Mouse (Mus musculus) gastrocnemius, adult 8-10 months (tissue): ENCODE results near the gene Lce3f. TPM values are rescaled to one million over a fixed set of nuclear protein-coding genes. Genes with fewer than 3 reads are reported as not detected.

ENCODE experiments used
- DNase-seq, 2 experiments: peaks; one replicate each; pipeline ENCODE4 v3.0.0; 2022; ENCODE audit warnings: low spot score in 2 of 2
- total RNA-seq, 4 experiments: library from RNA; stranded (reverse); gene quantifications; 2 replicates each; pipeline ENCODE4 v1.2.4; 2022

Lce3f gene
- not detected for total RNA-seq

DNA sequence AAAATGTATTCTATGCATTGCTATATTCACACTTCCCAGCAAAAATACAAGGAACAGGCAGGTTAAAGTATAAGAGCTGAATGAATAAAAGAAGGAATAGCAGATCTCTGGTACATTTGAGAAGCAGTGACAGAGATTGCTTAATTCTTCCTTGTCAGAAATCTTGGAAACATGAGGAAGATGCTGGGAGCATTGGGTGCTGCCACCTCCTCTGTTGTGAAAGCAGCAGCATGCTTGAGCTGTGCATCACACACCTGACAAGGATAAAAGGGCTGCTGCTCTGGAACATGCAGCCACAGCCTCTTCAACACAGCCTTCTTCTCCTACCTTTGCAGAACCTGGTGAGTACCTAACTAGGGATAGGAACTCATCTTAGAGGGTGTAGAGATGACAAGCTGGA, at the start of gene Lce3f:
TSS of gene Lce3f (plus strand) at position 301 of the 400 bp plus-strand sequence.
- DNase-seq: no peak

DNA sequence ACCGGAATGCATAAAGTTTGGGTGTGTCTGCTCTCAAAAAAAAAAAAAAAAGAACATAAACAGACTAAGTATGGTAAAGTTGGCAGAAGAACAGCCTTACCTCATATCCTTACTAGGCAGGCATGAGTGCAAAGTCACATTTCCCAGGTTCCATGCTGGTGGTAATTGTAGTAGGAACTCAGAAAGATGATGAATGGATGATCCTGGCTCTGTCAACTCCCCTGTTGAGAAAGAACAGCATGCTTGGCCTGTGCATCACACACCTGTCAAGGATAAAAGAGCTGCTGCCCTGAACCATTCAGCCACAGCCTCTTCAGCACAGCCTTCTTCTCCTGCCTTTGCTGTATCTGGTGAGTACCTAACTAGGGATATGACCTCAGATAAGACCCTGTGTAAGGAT, 47.8 kb upstream of the Lce3f start, which contains the start of gene Lce3c:
TSS of gene Lce3c (plus strand) at position 301 of the 400 bp plus-strand sequence.
- no peak for DNase-seq

DNA sequence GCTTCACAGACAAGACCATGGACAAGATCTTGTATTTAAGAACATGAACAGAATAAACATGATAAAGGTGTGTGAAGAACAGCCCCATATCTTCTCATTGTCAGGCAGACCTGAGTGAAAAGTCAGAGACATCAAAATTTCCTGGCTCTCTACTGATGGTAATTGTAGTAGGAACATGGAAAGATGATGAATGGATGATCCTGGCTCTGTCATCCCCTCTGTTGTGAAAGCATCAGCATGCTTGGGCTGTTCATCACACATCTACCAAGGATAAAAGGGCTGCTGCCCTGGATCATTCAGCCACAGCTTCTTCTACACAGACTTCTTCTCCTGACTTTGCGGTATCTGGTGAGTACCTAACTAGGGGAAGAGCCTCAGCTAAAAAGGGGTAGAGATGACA, 34.9 kb upstream of the Lce3f start, which contains the start of gene Lce3d:
TSS of gene Lce3d (plus strand) at position 301 of the 400 bp plus-strand sequence.
- no peak for DNase-seq

DNA sequence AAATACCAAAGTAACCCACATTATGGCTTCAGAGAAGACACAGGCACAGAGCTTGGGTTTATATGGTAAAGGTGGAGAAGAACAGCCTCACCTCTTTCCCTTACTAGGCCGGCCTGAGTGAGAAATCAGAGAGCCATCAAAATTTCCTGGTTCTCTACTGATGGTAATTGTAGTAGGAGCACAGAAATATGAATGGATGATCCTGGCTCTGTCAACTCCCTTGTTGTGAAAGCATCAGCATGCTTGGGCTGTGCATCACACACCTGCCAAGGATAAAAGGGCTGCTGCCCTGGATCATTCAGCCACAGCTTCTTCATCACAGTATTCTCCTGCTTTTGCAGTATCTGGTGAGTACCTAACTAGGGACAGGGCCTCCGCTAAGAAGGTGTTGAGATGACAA, 25.3 kb upstream of the Lce3f start, which contains the start of gene Lce3e:
TSS of gene Lce3e (plus strand) at position 301 of the 400 bp plus-strand sequence.
- no peak for DNase-seq

DNA sequence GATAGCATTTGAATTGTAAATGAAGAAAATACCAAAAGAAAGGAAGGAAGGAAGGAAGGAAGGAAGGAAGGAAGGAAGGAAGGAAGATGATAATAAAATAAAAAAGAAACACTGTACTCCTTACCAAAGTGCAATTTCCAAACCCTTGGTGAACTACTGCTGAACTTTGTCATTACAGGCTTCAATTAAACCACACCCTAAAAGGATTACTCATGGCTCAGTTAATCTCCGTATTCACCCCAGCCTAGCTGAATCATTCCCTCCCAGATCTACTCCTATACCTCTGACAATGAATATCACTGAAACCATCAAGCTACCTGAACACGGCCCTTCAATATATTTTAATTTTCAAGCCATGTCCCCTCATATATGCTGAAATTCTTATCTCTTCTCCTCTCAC, 13.5 kb upstream of the Lce3f start:
- DNase-seq: no peak

DNA sequence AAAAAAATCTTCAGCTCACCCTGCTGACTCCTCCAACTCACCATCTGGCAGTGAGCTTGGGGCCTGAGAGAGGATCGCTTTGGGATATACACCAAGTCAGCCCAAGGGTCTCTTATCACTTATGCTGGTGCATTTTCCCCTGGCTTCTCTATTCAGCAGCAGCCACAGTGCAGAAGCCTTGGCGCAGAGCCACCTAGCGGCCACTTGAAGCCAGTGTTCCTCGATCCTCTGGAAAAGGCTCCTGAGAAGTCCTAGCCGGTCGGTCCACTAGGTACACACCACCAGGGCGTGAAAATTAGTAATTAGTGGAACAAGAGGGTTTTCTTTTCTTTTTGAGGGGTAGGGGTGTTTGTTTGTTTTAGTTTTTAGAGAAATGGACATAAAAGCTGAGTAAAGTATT, 6.7 kb downstream of the Lce3f start:
- peak in 1 of 2 experiments; percentile 4 for DNase-seq

DNA sequence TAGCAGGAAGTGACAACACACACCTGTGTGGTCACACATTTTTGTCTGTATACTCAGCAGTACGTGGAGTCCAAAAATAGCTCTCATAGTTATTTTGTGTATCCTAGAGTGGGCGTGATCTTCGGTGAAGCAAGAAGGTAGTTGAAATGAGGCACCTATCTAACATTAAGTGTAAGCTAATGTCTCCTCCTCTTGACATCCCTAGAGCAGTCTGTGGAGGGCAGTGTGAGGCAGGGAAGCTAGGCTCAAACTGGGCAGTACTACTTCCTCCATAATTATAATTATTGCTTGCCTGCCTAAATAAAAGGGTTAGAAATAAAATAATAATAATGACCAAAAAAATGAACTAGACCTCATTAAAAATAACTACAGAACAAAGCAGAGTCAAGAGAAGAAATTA, 8.6 kb downstream of the Lce3f start:
- DNase-seq: no peak

DNA sequence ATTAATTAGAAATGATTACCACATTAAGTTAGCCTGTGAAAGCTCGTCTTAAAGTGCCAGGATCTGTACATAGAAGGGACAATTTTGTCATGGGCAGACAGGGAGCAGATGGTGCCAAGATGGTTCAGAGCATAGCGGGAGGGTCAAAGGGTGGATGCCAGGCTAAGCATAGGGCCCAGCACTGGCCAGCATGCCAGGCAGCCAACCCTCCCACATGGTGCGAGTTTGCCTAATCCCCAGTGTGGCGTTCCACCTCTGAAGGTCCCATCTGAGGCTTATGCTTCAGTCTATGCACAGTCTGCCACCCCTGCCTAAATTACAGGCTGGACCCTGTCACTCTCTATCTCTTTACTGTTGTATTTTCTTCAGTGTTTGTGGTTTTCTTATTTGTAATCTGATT, 10.8 kb downstream of the Lce3f start:
- DNase-seq: no peak

DNA sequence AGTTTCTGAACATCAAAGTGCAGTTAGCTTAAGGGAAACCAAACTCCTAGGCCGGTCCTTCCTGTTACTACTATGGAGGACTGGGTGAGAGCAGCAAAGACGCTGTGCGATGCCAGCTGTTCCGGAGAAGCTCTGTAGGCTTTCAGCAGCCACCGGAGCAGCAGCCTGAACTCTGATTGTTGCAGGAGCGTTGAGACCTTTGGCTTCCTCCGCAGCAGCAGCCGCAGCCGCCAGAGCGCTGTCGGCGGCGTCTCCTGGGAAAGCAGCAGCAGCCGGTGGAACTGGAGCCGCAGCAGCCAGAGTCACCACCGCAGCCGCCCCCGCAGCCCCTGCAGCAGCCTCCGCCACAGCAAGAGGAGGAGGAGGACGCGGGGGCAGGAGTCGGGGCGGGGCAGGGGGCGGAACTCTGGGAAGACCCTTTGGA, 22.4 kb downstream of the Lce3f start:
- DNase-seq: no peak

DNA sequence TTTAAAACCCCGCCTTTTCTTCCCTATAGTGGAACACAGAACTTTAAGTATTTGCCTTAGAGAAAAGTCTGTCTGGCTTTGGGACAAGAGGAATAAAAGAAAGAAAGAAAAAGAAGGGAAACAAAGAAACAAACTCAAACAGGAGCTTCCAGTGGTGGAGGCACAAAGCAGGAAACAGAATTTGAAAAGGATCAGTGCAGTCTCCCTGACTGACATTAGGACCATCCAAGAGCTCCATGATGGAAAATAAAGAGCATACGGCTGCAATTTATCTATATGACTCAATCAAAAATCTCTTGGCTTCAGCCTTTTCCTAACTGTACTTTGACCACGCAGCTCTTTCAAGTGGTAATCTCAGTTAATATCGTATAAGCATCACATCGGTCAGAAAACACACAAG, 22.8 kb downstream of the Lce3f start:
- DNase-seq: no peak

DNA sequence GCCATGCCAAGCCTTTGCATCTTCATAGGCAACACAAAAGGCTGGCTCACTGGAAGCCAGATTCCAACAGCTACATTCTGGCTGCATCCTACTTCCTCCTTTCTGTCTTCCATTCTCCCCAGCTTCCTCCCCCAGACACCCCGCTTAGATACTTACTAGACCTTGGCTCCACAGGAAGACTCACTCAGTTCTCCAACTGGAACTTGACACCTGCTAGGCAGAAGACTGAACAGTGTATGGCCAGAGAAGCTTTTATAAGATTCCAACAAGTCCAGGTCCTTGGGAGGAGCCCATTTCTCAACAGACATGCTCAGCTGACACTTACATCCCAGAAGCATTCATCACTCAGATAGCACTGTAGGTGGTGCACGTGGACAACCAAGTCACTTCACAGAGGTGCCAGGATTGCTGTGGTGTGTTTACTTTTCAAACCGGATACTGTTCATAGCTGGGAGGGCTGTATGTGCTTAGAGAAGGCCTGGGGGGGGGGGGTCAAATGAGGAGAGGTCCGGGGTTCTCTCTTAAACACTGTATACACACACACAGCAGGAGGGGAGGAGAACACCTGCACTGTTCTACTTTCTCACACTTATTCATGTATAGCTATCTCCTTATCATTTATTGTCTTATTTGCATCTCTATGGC, 23.6 kb downstream of the Lce3f start, which contains the start of gene Crct1:
TSS of gene Crct1 (minus strand) at position 228 of the 645 bp plus-strand sequence.
- no peak for DNase-seq

DNA sequence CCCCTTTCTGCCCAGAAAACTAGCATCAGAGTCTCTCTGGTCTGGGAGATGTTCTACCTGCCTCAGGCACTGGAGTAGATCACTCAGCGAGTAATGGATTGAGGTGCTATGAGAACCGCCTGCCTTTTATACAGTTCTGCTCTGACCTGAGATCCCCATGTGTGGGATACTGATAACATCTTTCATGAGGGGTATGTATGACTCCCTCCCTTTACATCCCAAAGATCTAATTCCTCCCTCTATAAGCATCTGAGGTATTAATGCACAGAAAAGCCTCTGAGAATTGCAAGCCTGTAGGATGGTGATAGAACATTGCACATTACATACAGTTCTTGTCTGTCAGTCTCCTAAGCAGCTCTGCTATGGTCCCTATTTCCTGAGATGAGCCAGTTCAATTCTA, 26.9 kb downstream of the Lce3f start, which contains the start of gene Lce1m:
TSS of gene Lce1m (minus strand) at position 101 of the 400 bp plus-strand sequence.
- no peak for DNase-seq

DNA sequence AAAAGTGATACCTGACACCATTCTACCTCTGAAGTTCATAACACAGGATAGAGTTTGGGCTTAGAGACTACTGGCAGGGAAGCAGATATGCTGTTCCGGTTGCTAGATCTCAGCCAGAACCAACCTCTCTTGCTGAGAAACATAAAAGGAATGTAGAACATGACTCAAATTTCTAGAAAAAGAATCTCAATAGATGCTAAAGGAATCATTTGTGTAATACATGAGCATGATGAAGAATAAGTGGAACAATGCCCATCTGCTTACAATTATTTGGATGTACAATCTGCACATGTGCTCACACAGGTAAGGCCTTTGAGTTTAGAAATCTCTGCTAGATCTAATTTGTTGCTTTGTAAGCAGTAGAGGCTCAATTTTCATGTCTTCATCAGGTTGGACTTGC, 29.1 kb downstream of the Lce3f start:
- no peak for DNase-seq

DNA sequence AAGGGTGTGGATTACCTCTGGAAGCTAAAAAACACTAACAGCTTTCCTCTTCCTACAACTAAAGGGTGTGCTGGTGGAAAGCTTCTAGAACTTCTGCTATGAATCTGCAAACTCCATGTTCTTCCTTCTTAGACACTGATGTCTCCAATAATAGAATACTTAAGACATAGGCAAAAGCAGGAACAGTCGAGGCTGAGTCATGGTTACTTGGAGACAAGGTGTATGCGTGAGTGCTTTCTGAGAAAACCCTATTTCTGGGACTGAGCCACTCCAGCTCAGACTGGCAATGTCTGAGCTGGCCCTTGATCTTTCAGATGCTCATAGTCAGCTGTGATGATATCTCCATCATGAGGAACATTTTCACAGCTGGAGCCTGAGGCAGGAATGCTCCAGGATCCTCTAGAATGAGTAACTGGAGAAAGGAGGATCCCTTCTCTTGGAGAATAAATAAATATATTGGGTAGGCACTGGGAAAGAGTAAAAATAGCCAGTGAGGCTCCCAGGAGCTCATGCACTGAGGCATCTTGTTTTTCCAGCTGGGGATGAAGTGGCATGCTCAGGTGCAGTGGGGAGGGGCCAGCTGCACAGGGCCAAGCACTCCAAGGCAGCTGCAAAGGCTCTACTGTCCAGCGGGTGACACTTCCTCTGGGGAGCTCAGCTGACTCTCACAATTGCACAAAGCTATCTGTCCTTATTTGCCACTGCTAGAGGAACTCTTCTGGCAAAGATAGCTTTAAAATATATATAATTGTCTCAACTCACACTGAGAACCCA, 31.6 kb downstream of the Lce3f start:
- no peak for DNase-seq

DNA sequence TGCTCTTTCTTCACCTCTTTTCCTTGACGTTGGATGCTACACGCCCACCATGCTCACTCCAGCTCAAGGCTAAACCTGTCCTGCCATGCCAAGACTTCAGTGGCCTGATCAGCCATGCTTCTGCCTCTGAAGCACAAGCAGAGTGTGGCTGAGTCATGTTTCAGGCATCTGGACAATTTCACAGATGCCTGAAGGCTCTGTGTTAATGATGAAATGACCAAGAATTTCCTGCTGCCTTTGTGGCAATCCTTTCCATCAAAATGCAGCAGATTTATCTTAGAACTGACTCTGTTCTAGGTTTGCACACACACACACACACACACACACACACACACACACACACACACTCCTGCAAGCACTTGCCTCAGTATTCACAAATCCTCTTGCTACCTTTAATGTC, 33.5 kb downstream of the Lce3f start:
- DNase-seq: no peak

DNA sequence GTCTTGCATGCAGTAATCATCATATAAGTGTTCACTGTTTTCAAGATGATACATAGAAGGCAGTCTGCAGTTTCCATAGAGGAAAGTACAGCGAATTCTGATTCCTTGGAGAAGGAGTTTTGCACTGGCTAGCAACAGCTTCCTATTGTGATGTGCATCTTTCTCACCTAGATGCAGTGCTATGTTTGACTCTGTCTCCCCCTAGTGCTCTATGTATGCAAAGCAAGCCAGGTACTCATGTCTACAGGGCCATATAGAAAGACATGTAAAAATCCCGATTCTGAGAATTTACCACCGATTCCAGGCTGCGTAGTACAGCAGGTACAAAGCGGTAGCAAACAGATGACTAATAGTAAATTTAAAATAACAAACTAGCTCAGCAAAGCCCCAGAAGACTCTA, 39.4 kb downstream of the Lce3f start:
- no peak for DNase-seq

Other genes starting within 250 kb of the Lce3f start
- gene Lce1g, start 239.9 kb upstream of the Lce3f start, total RNA-seq: not detected
- gene Lce1h, start 227.2 kb upstream of the Lce3f start, total RNA-seq: not detected
- gene Lce1i, start 213.3 kb upstream of the Lce3f start, total RNA-seq: not detected
- gene Lce1j, start 201.7 kb upstream of the Lce3f start, total RNA-seq: not detected
- not detected for gene Lce1k, start 184.3 kb upstream of the Lce3f start, total RNA-seq
- gene Kprp, start 165.0 kb upstream of the Lce3f start, total RNA-seq: not detected
- gene Lce1l, start 140.9 kb upstream of the Lce3f start, total RNA-seq: not detected
- gene 2310050C09Rik, start 122.0 kb upstream of the Lce3f start, total RNA-seq: not detected
- gene Lce3a, start 66.0 kb upstream of the Lce3f start, total RNA-seq: not detected
- not detected for gene Lce3b, start 59.2 kb upstream of the Lce3f start, total RNA-seq
- gene Lce3c, start 47.7 kb upstream of the Lce3f start, total RNA-seq: not detected
- not detected for gene Lce3d, start 34.8 kb upstream of the Lce3f start, total RNA-seq
- gene Lce3e, start 25.2 kb upstream of the Lce3f start, total RNA-seq: not detected
- not detected for gene Crct1, start 23.5 kb downstream of the Lce3f start, total RNA-seq
- not detected for gene Lce1m, start 26.8 kb downstream of the Lce3f start, total RNA-seq
- not detected for gene Gm4858, start 76.6 kb downstream of the Lce3f start, total RNA-seq
- gene Crnn, start 152.6 kb downstream of the Lce3f start, total RNA-seq: not detected
- not detected for gene Flg2, start 205.1 kb downstream of the Lce3f start, total RNA-seq